Mouse (Mus musculus): ENCODE results near the gene Ksr2. TPM values are rescaled to one million over a fixed set of nuclear protein-coding genes. Genes with fewer than 3 reads are reported as not detected.
"Not testable (repeated sequence)": the region's sequence is repeated elsewhere in the genome, so short reads cannot be mapped to it uniquely, and the experiment has no call there.

The Ksr2 gene
- polyA plus RNA-seq, 1 experiment from 2014 or later, result 0.36 TPM

DNA sequence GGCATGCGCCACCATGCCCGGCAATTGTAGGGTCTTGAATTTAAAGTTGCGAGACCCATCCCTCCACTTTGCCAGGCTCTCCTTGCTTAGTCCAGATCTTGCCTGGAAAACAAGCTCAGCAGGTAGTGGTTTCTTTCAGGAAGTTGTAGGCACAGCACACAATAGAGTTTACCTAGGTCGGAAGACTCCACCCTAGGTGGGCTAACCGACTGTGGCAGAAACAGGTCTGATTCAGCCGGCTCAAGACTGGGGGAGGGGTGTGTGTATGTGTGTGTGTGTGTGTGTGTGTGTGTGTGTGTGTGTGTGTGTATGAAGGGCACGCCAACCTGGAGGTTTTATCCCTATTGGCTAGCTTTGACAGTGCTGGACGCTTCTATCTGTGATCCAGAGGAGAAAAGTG is 10.2 kb upstream of the Ksr2 start:
- Histone ChIP-seq H3K27ac (ENCODE audit: low read depth) (no peak overlapping the region), H3K4me3 (ENCODE audit: low read depth, low read length) (no peak overlapping the region), H3K4me2 (no peak overlapping the region), H3K36me3 (ENCODE audit: insufficient read depth) (no peaks in the 10 kb centered on the region), H3K9ac (no peak overlapping the region), H3K4me1 (ENCODE audit: insufficient read depth) (no peaks in the 10 kb centered on the region), H3K27me3 (ENCODE audit: insufficient read depth, low read length) (no peaks in the 10 kb centered on the region), H3K9me3 (ENCODE audit: low read depth, low read length) (no peaks in the 10 kb centered on the region)
- ATAC-seq (ENCODE audit: insufficient read depth), result no peak
- no peak for TF ChIP-seq CTCF (IDR thresholded peaks at IDR 0.05; ENCODE audit: low read depth)
- DNase-seq, result no peak
- 82% methylated on average over 8 of the region's 8 CpGs for WGBS

GRCm38 (mm10) chr5:117404671-117405070 is 9.1 kb upstream of the Ksr2 start:
- not testable (repeated sequence) for DNase-seq; H3K4me2 ChIP-seq; ATAC-seq (ENCODE audit: insufficient read depth); H3K4me1 ChIP-seq (ENCODE audit: insufficient read depth); H3K27me3 ChIP-seq (ENCODE audit: insufficient read depth, low read length); H3K36me3 ChIP-seq (ENCODE audit: insufficient read depth); H3K9me3 ChIP-seq (ENCODE audit: low read depth, low read length); H3K4me3 ChIP-seq (ENCODE audit: low read depth, low read length); H3K27ac ChIP-seq (ENCODE audit: low read depth); H3K9ac ChIP-seq
- WGBS, result 91% methylated on average over 2 of the region's 2 CpGs

GRCm38 (mm10) chr5:117408216-117408615 is 5.6 kb upstream of the Ksr2 start:
- no peak overlapping the region for H3K27ac ChIP-seq (ENCODE audit: low read depth)
- TF ChIP-seq CTCF (IDR thresholded peaks at IDR 0.05; ENCODE audit: low read depth), result peak; percentile 62
- peak; percentile 62 for DNase-seq
- peaks cover 12% of the 10 kb centered on the region for H3K27me3 ChIP-seq (ENCODE audit: insufficient read depth, low read length)
- no peaks in the 10 kb centered on the region for H3K36me3 ChIP-seq (ENCODE audit: insufficient read depth)
- no peak overlapping the region for H3K4me3 ChIP-seq (ENCODE audit: low read depth, low read length)
- WGBS, result 53% methylated on average over 4 of the region's 4 CpGs
- no peak for ATAC-seq (ENCODE audit: insufficient read depth)
- H3K9me3 ChIP-seq (ENCODE audit: low read depth, low read length), result no peaks in the 10 kb centered on the region
- H3K9ac ChIP-seq, result no peak overlapping the region
- no peaks in the 10 kb centered on the region for H3K4me1 ChIP-seq (ENCODE audit: insufficient read depth)
- H3K4me2 ChIP-seq, result no peak overlapping the region

GRCm38 (mm10) chr5:117409369-117409768 is 4.4 kb upstream of the Ksr2 start:
- 55% methylated on average over 6 of the region's 6 CpGs for WGBS
- ATAC-seq (ENCODE audit: insufficient read depth), result no peak
- Histone ChIP-seq H3K36me3 (ENCODE audit: insufficient read depth) (no peaks in the 10 kb centered on the region), H3K27me3 (ENCODE audit: insufficient read depth, low read length) (peaks cover 24% of the 10 kb centered on the region), H3K4me3 (ENCODE audit: low read depth, low read length) (no peak overlapping the region), H3K4me2 (no peak overlapping the region), H3K9ac (no peak overlapping the region), H3K4me1 (ENCODE audit: insufficient read depth) (no peaks in the 10 kb centered on the region), H3K9me3 (ENCODE audit: low read depth, low read length) (no peaks in the 10 kb centered on the region), H3K27ac (ENCODE audit: low read depth) (no peak overlapping the region)
- no peak for TF ChIP-seq CTCF (IDR thresholded peaks at IDR 0.05; ENCODE audit: low read depth)
- DNase-seq, result no peak

- no peak for TF ChIP-seq CTCF (IDR thresholded peaks at IDR 0.05; ENCODE audit: low read depth)
- H3K9ac ChIP-seq, result no peak overlapping the region
- H3K4me1 ChIP-seq (ENCODE audit: insufficient read depth), result no peaks in the 10 kb centered on the region
- 4% methylated on average over 10 of the region's 10 CpGs for WGBS
- no peak overlapping the region for H3K27ac ChIP-seq (ENCODE audit: low read depth)
- ATAC-seq (ENCODE audit: insufficient read depth) (0 out of 2 replicates have a peak, but pooled peaks have one; percentile 4), DNase-seq (no peak)
- no peaks in the 10 kb centered on the region for H3K9me3 ChIP-seq (ENCODE audit: low read depth, low read length)
- peaks cover 42% of the 10 kb centered on the region for H3K27me3 ChIP-seq (ENCODE audit: insufficient read depth, low read length)
- H3K4me2 ChIP-seq, result peak overlapping the region; percentile 78
- H3K36me3 ChIP-seq (ENCODE audit: insufficient read depth), result no peaks in the 10 kb centered on the region
- H3K4me3 ChIP-seq (ENCODE audit: low read depth, low read length), result peak overlapping the region; percentile 53; the same call in 1 of the 2 replicates
Observed at GRCm38 (mm10) chr5:117414611-117415010, 811 bp downstream of the Ksr2 start.

DNA sequence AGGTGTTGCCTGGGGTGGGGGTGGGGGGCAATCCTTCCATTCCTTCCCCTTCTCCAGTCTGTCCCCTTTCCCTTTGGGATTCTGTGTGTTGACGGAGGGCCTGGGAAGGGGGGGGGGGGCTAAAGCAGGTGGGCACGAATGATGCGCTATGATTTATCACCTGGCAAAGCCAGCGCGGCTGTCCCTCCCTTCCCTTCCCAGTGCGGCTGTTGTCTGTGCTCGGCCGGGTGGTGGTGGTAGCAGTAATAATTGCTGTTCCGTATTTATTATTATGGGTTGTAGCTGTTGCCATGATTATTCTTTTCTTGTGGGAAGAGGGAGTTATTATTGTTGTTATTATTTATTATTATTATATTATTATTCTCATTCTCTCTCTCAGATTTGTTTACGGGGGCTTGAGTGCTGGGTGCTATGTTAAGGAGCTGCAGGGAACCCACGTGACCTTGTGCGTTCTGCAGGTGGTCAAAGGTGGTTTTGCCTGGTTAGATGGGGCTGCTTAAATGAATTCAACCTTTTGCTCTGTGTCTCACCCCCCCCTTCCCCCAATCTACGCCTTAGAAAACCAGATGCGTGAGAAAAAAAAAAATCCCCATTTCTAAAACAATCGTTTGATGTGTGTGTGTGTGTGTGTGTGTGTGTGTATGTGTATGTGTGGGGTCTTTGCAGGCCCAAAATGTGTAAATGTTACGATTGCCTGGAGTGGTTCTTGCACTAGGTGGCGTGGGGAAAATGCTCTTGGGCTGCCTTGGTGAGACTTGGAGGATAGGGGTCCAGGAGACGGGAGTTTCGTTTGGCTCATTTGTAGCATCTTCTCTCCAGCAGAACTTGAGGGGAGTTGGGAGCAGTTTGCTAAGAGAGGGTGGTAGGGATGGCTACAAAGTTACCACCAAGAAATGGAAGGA is 1.5 kb downstream of the Ksr2 start:
- ATAC-seq (ENCODE audit: insufficient read depth) (no peak), DNase-seq (no peak)
- Histone ChIP-seq H3K27ac (ENCODE audit: low read depth) (no peak overlapping the region), H3K4me3 (ENCODE audit: low read depth, low read length) (no peak overlapping the region), H3K36me3 (ENCODE audit: insufficient read depth) (no peaks in the 10 kb centered on the region), H3K9me3 (ENCODE audit: low read depth, low read length) (no peaks in the 10 kb centered on the region), H3K27me3 (ENCODE audit: insufficient read depth, low read length) (peaks cover 42% of the 10 kb centered on the region), H3K9ac (no peak overlapping the region), H3K4me1 (ENCODE audit: insufficient read depth) (no peaks in the 10 kb centered on the region), H3K4me2 (peak overlapping the region; percentile 78; the same call in 1 of the 2 replicates)
- 30% methylated on average over 19 of the region's 19 CpGs for WGBS
- no peak for TF ChIP-seq CTCF (IDR thresholded peaks at IDR 0.05; ENCODE audit: low read depth)

- H3K9me3 ChIP-seq (ENCODE audit: low read depth, low read length), result no peaks in the 10 kb centered on the region
- no peak overlapping the region for H3K27ac ChIP-seq (ENCODE audit: low read depth)
- no peak for DNase-seq
- H3K27me3 ChIP-seq (ENCODE audit: insufficient read depth, low read length), result peaks cover 35% of the 10 kb centered on the region
- H3K9ac ChIP-seq, result no peak overlapping the region
- H3K4me1 ChIP-seq (ENCODE audit: insufficient read depth), result no peaks in the 10 kb centered on the region
- TF ChIP-seq CTCF (IDR thresholded peaks at IDR 0.05; ENCODE audit: low read depth), result no peak
- WGBS, result 78% methylated on average over 2 of the region's 2 CpGs
- H3K36me3 ChIP-seq (ENCODE audit: insufficient read depth), result no peaks in the 10 kb centered on the region
- ATAC-seq (ENCODE audit: insufficient read depth), result no peak
- no peak overlapping the region for H3K4me3 ChIP-seq (ENCODE audit: low read depth, low read length)
- no peak overlapping the region for H3K4me2 ChIP-seq
Observed at GRCm38 (mm10) chr5:117417442-117417841, 3.6 kb downstream of the Ksr2 start.

GRCm38 (mm10) chr5:117433501-117433900 is 19.7 kb downstream of the Ksr2 start:
- not testable (repeated sequence) for H3K36me3 ChIP-seq (ENCODE audit: insufficient read depth); H3K4me3 ChIP-seq (ENCODE audit: low read depth, low read length); H3K4me1 ChIP-seq (ENCODE audit: insufficient read depth); ATAC-seq (ENCODE audit: insufficient read depth); H3K27ac ChIP-seq (ENCODE audit: low read depth); H3K9ac ChIP-seq; DNase-seq; H3K4me2 ChIP-seq; H3K9me3 ChIP-seq (ENCODE audit: low read depth, low read length); H3K27me3 ChIP-seq (ENCODE audit: insufficient read depth, low read length)
- WGBS, result 88% methylated on average over 7 of the region's 7 CpGs
